10 mouse cellular contexts compared by ENCODE assay signal in genomic region chr2:118522265-118522664, GRCm38 (mm10). TPM values are rescaled to one million over a fixed set of nuclear protein-coding genes. Genes with fewer than 3 reads are reported as not detected.
A peak's percentile ranks its signal among the peaks of the same experiment; 100 is the strongest.
DNase-seq lines count a peak whose midpoint lies in the region; ATAC-seq and TF ChIP-seq lines count a peak whose summit lies in the region.
"Had no signal": no experiment of that assay in that cellular context is flagged by ENCODE, and none has a peak within 500 bp of the region (broad histone marks: within the 10 kb centered on the region; RNA-seq: fewer than 3 reads in every experiment).

No protein-coding gene starts in this region.

- no peak overlapping the region for H3K9ac ChIP-seq in midbrain, embryonic 11.5 days (ENCODE audit: low read length)
- no peak overlapping the region for H3K9ac ChIP-seq in midbrain, embryonic 16.5 days (ENCODE audit: low read depth, low read length)
- no peak overlapping the region for H3K9ac ChIP-seq in lung, embryonic 15.5 days

- H3K27me3 ChIP-seq in heart, embryonic 10.5 days (ENCODE audit: insufficient read depth, poor library complexity, severe bottlenecking), result no peaks in the 10 kb centered on the region
- no peaks in the 10 kb centered on the region for H3K27me3 ChIP-seq in midbrain, embryonic 11.5 days (ENCODE audit: control insufficient read depth, insufficient read depth, low read length)
- H3K27me3 ChIP-seq in midbrain, embryonic 16.5 days (ENCODE audit: control insufficient read depth, insufficient read depth, low read depth, low read length), result no peaks in the 10 kb centered on the region
- H3K27me3 ChIP-seq in lung, embryonic 15.5 days, result no peaks in the 10 kb centered on the region

- DNase-seq in heart, embryonic 10.5 days (ENCODE audit: low spot score), result no peak
- DNase-seq in heart, adult 8-10 months (ENCODE audit: low spot score), result no peak
- DNase-seq in midbrain, embryonic 11.5 days (ENCODE audit: low spot score, missing footprints), result peak; percentile 56
- no peak for DNase-seq in natural killer cell, adult 2 months (ENCODE audit: low spot score in 2 of 2)
- no peak for DNase-seq in layer of hippocampus, adult 2 months (ENCODE audit: low spot score in 2 of 2)
- no peak for DNase-seq in adrenal gland, postnatal 10 days
- DNase-seq: gastrocnemius, postnatal 36 days; kidney, postnatal 25 days had no signal

- ATAC-seq in midbrain, embryonic 11.5 days (ENCODE audit: low FRiP score), result no peak
- no peak for ATAC-seq in midbrain, embryonic 16.5 days
- ATAC-seq in lung, embryonic 15.5 days (ENCODE audit: borderline replicate concordance, extremely low read depth, low FRiP score, low TSS enrichment), result no peak

- 6% methylated on average over 2 of the region's 2 CpGs for WGBS in heart, embryonic 10.5 days
- WGBS in midbrain, embryonic 11.5 days, result 51% methylated on average over 2 of the region's 2 CpGs
- WGBS in midbrain, embryonic 16.5 days, result 45% methylated on average over 2 of the region's 2 CpGs
- WGBS in lung, embryonic 15.5 days, result 0% methylated on average over 2 of the region's 2 CpGs

- H3K4me2 ChIP-seq in midbrain, embryonic 11.5 days, result no peak overlapping the region
- H3K4me2 ChIP-seq in midbrain, embryonic 16.5 days (ENCODE audit: low read length), result no peak overlapping the region
- H3K4me2 ChIP-seq in lung, embryonic 15.5 days, result no peak overlapping the region

- H3K27ac ChIP-seq in heart, embryonic 10.5 days, result peak overlapping the region; percentile 79
- H3K27ac ChIP-seq in midbrain, embryonic 11.5 days (ENCODE audit: low read depth, low read length), result no peak overlapping the region
- H3K27ac ChIP-seq in midbrain, embryonic 16.5 days (ENCODE audit: low read length), result no peak overlapping the region
- H3K27ac ChIP-seq in lung, embryonic 15.5 days, result peak overlapping the region; percentile 51
- H3K27ac ChIP-seq in layer of hippocampus, adult 2 months, result no peak overlapping the region

- TF ChIP-seq CTCF in layer of hippocampus, adult 2 months (conservative IDR thresholded peaks at IDR 0.05), result no peak

- H3K36me3 ChIP-seq in heart, embryonic 10.5 days, result no peaks in the 10 kb centered on the region
- no peaks in the 10 kb centered on the region for H3K36me3 ChIP-seq in midbrain, embryonic 11.5 days (ENCODE audit: control insufficient read depth, insufficient read depth, low read length)
- H3K36me3 ChIP-seq in midbrain, embryonic 16.5 days (ENCODE audit: control insufficient read depth, insufficient read depth, low read length), result no peaks in the 10 kb centered on the region
- H3K36me3 ChIP-seq in lung, embryonic 15.5 days, result no peaks in the 10 kb centered on the region

- peaks cover 38% of the 10 kb centered on the region for H3K4me1 ChIP-seq in heart, embryonic 10.5 days
- H3K4me1 ChIP-seq in midbrain, embryonic 11.5 days (ENCODE audit: control insufficient read depth, insufficient read depth, low read length), result peaks cover 4% of the 10 kb centered on the region; the same call in 1 of the 2 replicates
- no peaks in the 10 kb centered on the region; the same call in 1 of the 2 replicates for H3K4me1 ChIP-seq in midbrain, embryonic 16.5 days (ENCODE audit: control insufficient read depth, insufficient read depth, low read length)
- H3K4me1 ChIP-seq in lung, embryonic 15.5 days, result peaks cover 47% of the 10 kb centered on the region

- H3K9me3 ChIP-seq in heart, embryonic 10.5 days, result no peaks in the 10 kb centered on the region
- no peaks in the 10 kb centered on the region for H3K9me3 ChIP-seq in midbrain, embryonic 11.5 days (ENCODE audit: control insufficient read depth, low read length)
- H3K9me3 ChIP-seq in midbrain, embryonic 16.5 days (replicated peaks; ENCODE audit: control insufficient read depth, low read length, poor library complexity, severe bottlenecking), result no peaks in the 10 kb centered on the region
- no peaks in the 10 kb centered on the region for H3K9me3 ChIP-seq in lung, embryonic 15.5 days

- no peak overlapping the region for H3K4me3 ChIP-seq in heart, embryonic 10.5 days
- H3K4me3 ChIP-seq in midbrain, embryonic 11.5 days (ENCODE audit: low read depth, low read length), result no peak overlapping the region
- no peak overlapping the region for H3K4me3 ChIP-seq in midbrain, embryonic 16.5 days (ENCODE audit: low read depth, low read length)
- H3K4me3 ChIP-seq in lung, embryonic 15.5 days, result no peak overlapping the region
- no peak overlapping the region for H3K4me3 ChIP-seq in layer of hippocampus, adult 2 months

RNA-seq across cellular contexts. Expression of gene Bmf, which starts 27.2 kb away (rescaled TPM):
- 2.5 and 3.7 TPM in 2 replicates for polyA plus RNA-seq in heart, embryonic 10.5 days (2016; fragmentation: Nextera tagmentation; extraction: Ambion mirVana)
- total RNA-seq in heart, adult 8-10 months (2022), result 1 to 10 TPM; 2.8 to 9.8 (median 7.7) TPM
- polyA plus RNA-seq in midbrain, embryonic 11.5 days (2014; fragmentation: Nextera tagmentation; extraction: Ambion mirVana), result 1.8 and 2.8 TPM in 2 replicates
- polyA plus RNA-seq in midbrain, embryonic 16.5 days (2015; fragmentation: Nextera tagmentation; extraction: Ambion mirVana), result 1.2 and 2.0 TPM in 2 replicates
- polyA plus RNA-seq in lung, embryonic 15.5 days (2015; fragmentation: Nextera tagmentation; extraction: Ambion mirVana), result 5.5 and 8.5 TPM in 2 replicates
- 1 to 10 TPM; 1.9 to 2.8 TPM for total RNA-seq in layer of hippocampus, adult 2 months (2021)
- total RNA-seq in adrenal gland, postnatal 10 days (2021), result 10 to 100 TPM; 18.6 to 23.1 TPM

RNA-seq across cellular contexts. Expression of gene Srp14, which starts 42.8 kb away (rescaled TPM):
- 209 and 232 TPM in 2 replicates for polyA plus RNA-seq in heart, embryonic 10.5 days (2016; fragmentation: Nextera tagmentation; extraction: Ambion mirVana)
- 100 to 1,000 TPM; 124 to 135 (median 133) TPM for total RNA-seq in heart, adult 8-10 months (2022)
- 281 and 293 TPM in 2 replicates for polyA plus RNA-seq in midbrain, embryonic 11.5 days (2014; fragmentation: Nextera tagmentation; extraction: Ambion mirVana)
- 306 and 312 TPM in 2 replicates for polyA plus RNA-seq in midbrain, embryonic 16.5 days (2015; fragmentation: Nextera tagmentation; extraction: Ambion mirVana)
- polyA plus RNA-seq in lung, embryonic 15.5 days (2015; fragmentation: Nextera tagmentation; extraction: Ambion mirVana), result 238 and 244 TPM in 2 replicates
- 100 to 1,000 TPM; 181 TPM for total RNA-seq in layer of hippocampus, adult 2 months (2021)
- 100 to 1,000 TPM; 139 to 146 TPM for total RNA-seq in adrenal gland, postnatal 10 days (2021)

Comparison
In these comparisons a context has a peak if more than half of its experiments do, and no peak if none do; other contexts are left out.
1. H3K27ac ChIP-seq: peak in heart, embryonic 10.5 days (single experiment) and lung, embryonic 15.5 days (single experiment); none in midbrain, embryonic 11.5 days (single experiment), midbrain, embryonic 16.5 days (single experiment) and layer of hippocampus, adult 2 months (single experiment).